Mouse (Mus musculus) intestine, embryonic 16.5 days (tissue): ENCODE measurements at regions not wholly inside any gene's neighbourhood (a gene's known extent, or its start where the extent isn't known, plus 50 kb on each side); places are given as distances from the start of the nearest gene placed in this dataset.

Source experiments
- ATAC-seq: fragments of 200-750 bp; cut with Nextera tagmentation; 2 replicates; pipeline ENCODE4 v1.8.0; 2017; ENCODE audit warnings: moderate TSS enrichment, moderate library complexity
- H3K27ac ChIP-seq: fragments of 300-500 bp; sonication (generic); 2 replicates; pipeline ENCODE4 v1.5.1; 2014; ENCODE audit warnings: mild to moderate bottlenecking, low read length
- H3K27me3 ChIP-seq: fragments of 300-500 bp; sonication (generic); replicated peaks from 2 replicates; pipeline ENCODE4 v1.6.1; 2014; ENCODE audit warnings: low read length, control low read depth, mixed read lengths; ENCODE audit not compliant: control insufficient read depth, insufficient read depth
- H3K36me3 ChIP-seq: fragments of 300-500 bp; sonication (generic); 2 replicates; pipeline ENCODE4 v1.6.1; 2014; ENCODE audit warnings: low read length, control low read depth; ENCODE audit not compliant: control insufficient read depth, insufficient read depth
- H3K4me1 ChIP-seq: fragments of 300-500 bp; sonication (generic); 2 replicates; pipeline ENCODE4 v1.6.1; 2014; ENCODE audit warnings: low read length, control low read depth, mixed read lengths; ENCODE audit not compliant: control insufficient read depth, insufficient read depth
- H3K4me2 ChIP-seq: fragments of 300-500 bp; sonication (generic); 2 replicates; pipeline ENCODE4 v1.6.1; 2014; ENCODE audit warnings: low read depth, low read length, control low read depth
- H3K4me3 ChIP-seq: fragments of 300-500 bp; sonication (generic); 2 replicates; pipeline ENCODE4 v1.5.1; 2014; ENCODE audit warnings: mild to moderate bottlenecking, low read length
- H3K9ac ChIP-seq: fragments of 300-500 bp; sonication (generic); 2 replicates; pipeline ENCODE4 v1.6.1; 2014; ENCODE audit warnings: low read depth, low read length
- H3K9me3 ChIP-seq: fragments of 300-500 bp; sonication (generic); 2 replicates; pipeline ENCODE4 v1.6.1; 2016; ENCODE audit warnings: low read length, control low read depth; ENCODE audit not compliant: control insufficient read depth
- WGBS: fragments of 180-500 bp; shearing (Covaris S2); extraction: QIAGEN DNeasy Blood & Tissue Kit; methylation state at CpG from one replicate; pipeline ENCODE4 v1.1.7; 2014; 5-methylcytosine and 5-hydroxymethylcytosine counted together

GRCm38 (mm10) chr7:70003200-70003986 is 363.1 kb downstream of the Nr2f2 start:
- no peak overlapping the region for H3K9ac ChIP-seq
- no peaks in the 10 kb centered on the region for H3K36me3 ChIP-seq
- H3K4me3 ChIP-seq = no peak overlapping the region
- WGBS = 70% methylated on average over 8 of the region's 8 CpGs
- no peaks in the 10 kb centered on the region for H3K27me3 ChIP-seq
- ATAC-seq = no peak
- H3K27ac ChIP-seq = no peak overlapping the region
- no peak overlapping the region for H3K4me2 ChIP-seq
- H3K4me1 ChIP-seq = no peaks in the 10 kb centered on the region
- no peaks in the 10 kb centered on the region for H3K9me3 ChIP-seq

GRCm38 (mm10) chr7:69998756-69999155 is 367.8 kb downstream of the Nr2f2 start:
- Histone ChIP-seq H3K27me3 (no peaks in the 10 kb centered on the region), H3K4me3 (no peak overlapping the region), H3K4me1 (no peaks in the 10 kb centered on the region), H3K4me2 (no peak overlapping the region), H3K36me3 (no peaks in the 10 kb centered on the region), H3K27ac (no peak overlapping the region), H3K9me3 (no peaks in the 10 kb centered on the region), H3K9ac (no peak overlapping the region)
- 61% methylated on average over 1 of the region's 1 CpGs for WGBS
- no peak for ATAC-seq

GRCm38 (mm10) chr7:69994540-69995303 is 371.8 kb downstream of the Nr2f2 start:
- Histone ChIP-seq H3K9me3 (no peaks in the 10 kb centered on the region), H3K27ac (no peak overlapping the region), H3K36me3 (no peaks in the 10 kb centered on the region), H3K9ac (no peak overlapping the region), H3K4me3 (no peak overlapping the region), H3K4me2 (no peak overlapping the region), H3K4me1 (no peaks in the 10 kb centered on the region), H3K27me3 (no peaks in the 10 kb centered on the region)
- 64% methylated on average over 6 of the region's 6 CpGs for WGBS
- ATAC-seq = no peak

- H3K9ac ChIP-seq = peak overlapping the region; percentile 1; the same call in 1 of the 2 replicates
- H3K9me3 ChIP-seq = no peaks in the 10 kb centered on the region
- no peak for ATAC-seq
- no peaks in the 10 kb centered on the region for H3K27me3 ChIP-seq
- H3K36me3 ChIP-seq = no peaks in the 10 kb centered on the region
- no peak overlapping the region for H3K27ac ChIP-seq
- H3K4me2 ChIP-seq = peak overlapping the region; percentile 50
- peak overlapping the region; percentile 32 for H3K4me3 ChIP-seq
- no peaks in the 10 kb centered on the region for H3K4me1 ChIP-seq
- WGBS = 20% methylated on average over 21 of the region's 21 CpGs
Observed at GRCm38 (mm10) chr7:69992383-69993327, 373.9 kb downstream of the Nr2f2 start.

- Histone ChIP-seq H3K4me3 (no peak overlapping the region), H3K9ac (no peak overlapping the region), H3K27me3 (no peaks in the 10 kb centered on the region), H3K4me2 (peak overlapping the region; percentile 50), H3K4me1 (no peaks in the 10 kb centered on the region), H3K27ac (no peak overlapping the region), H3K36me3 (no peaks in the 10 kb centered on the region), H3K9me3 (no peaks in the 10 kb centered on the region)
- ATAC-seq = no peak
- 43% methylated on average over 3 of the region's 3 CpGs for WGBS
Observed at GRCm38 (mm10) chr7:69991982-69992381, 374.6 kb downstream of the Nr2f2 start.

- no peak for ATAC-seq
- no peaks in the 10 kb centered on the region for H3K4me1 ChIP-seq
- H3K4me3 ChIP-seq = no peak overlapping the region
- no peak overlapping the region for H3K4me2 ChIP-seq
- H3K27me3 ChIP-seq = no peaks in the 10 kb centered on the region
- no peaks in the 10 kb centered on the region for H3K36me3 ChIP-seq
- H3K9me3 ChIP-seq = no peaks in the 10 kb centered on the region
- WGBS = 29% methylated on average over 5 of the region's 5 CpGs
- no peak overlapping the region for H3K27ac ChIP-seq
- no peak overlapping the region for H3K9ac ChIP-seq
Observed at GRCm38 (mm10) chr7:69988704-69989103, 377.8 kb downstream of the Nr2f2 start.

GRCm38 (mm10) chr7:69981301-69981700 is 385.2 kb downstream of the Nr2f2 start:
- Histone ChIP-seq H3K9ac (no peak overlapping the region), H3K27me3 (no peaks in the 10 kb centered on the region), H3K9me3 (no peaks in the 10 kb centered on the region), H3K4me2 (no peak overlapping the region), H3K4me1 (no peaks in the 10 kb centered on the region), H3K27ac (no peak overlapping the region), H3K4me3 (no peak overlapping the region), H3K36me3 (no peaks in the 10 kb centered on the region)
- no peak for ATAC-seq
- 77% methylated on average over 2 of the region's 2 CpGs for WGBS

GRCm38 (mm10) chr7:69976369-69976768 is 390.2 kb downstream of the Nr2f2 start:
- 82% methylated on average over 3 of the region's 3 CpGs for WGBS

GRCm38 (mm10) chr7:69964002-69964401 is 402.5 kb downstream of the Nr2f2 start:
- H3K27ac ChIP-seq = no peak overlapping the region
- H3K4me1 ChIP-seq = no peaks in the 10 kb centered on the region
- H3K4me3 ChIP-seq = no peak overlapping the region
- no peak overlapping the region for H3K4me2 ChIP-seq
- WGBS = 59% methylated on average over 8 of the region's 8 CpGs
- H3K36me3 ChIP-seq = no peaks in the 10 kb centered on the region
- no peak for ATAC-seq
- H3K9ac ChIP-seq = no peak overlapping the region
- H3K9me3 ChIP-seq = no peaks in the 10 kb centered on the region
- no peaks in the 10 kb centered on the region for H3K27me3 ChIP-seq

More at GRCm38 (mm10) chr7:69976369-69976768, 390.2 kb downstream of the Nr2f2 start:
- no peak for ATAC-seq
- Histone ChIP-seq H3K27ac (no peak overlapping the region), H3K27me3 (no peaks in the 10 kb centered on the region), H3K4me1 (no peaks in the 10 kb centered on the region), H3K9me3 (no peaks in the 10 kb centered on the region), H3K4me3 (no peak overlapping the region), H3K36me3 (no peaks in the 10 kb centered on the region), H3K9ac (no peak overlapping the region), H3K4me2 (no peak overlapping the region)
